Mouse (Mus musculus): ENCODE results near the gene Wbp2nl.

GRCm38 (mm10) chr15:82346580-82347302 is 48.0 kb downstream of the Wbp2nl start:
- TF ChIP-seq POLR2A (IDR thresholded peaks at IDR 0.05; ENCODE audit: borderline replicate concordance, extremely low read depth, low read depth, low read length) (no peak), CTCF (IDR thresholded peaks at IDR 0.05; ENCODE audit: insufficient read depth, low read length) (no peak)

Data from lung, adult 2 months (tissue).